In the genomic region with DNA sequence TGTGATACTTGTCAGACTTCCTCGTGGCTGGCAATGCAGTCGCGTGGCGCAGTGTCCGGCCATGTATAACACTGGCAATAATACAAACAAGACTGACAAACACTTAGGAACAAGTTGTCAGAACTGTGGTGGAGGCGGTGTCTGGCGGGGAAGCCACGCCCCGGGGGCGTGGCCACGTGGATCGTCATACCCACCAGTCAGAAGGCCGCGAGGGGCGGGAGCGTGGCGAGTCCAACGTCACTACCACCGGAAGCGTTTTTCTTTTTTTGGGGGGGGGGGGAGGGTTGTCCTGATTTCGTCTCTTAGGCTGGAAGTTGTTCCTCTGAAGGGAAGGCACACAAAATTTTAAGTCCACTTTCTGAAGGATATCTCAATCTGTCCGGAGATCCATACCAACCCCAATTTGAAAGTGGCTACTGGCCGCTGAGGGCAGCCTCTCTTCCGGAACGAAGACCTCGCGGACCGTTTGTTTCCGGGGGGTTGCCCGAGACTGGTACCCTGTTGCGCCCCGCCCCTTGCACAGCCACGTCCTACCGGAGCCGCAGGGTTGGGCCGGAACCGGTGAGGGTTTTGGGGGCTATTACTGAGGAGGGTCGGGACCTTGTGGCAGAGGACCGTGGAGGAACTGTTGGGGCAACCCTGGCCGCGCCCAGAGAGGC, we compare ENCODE assay signal across 8 mouse cellular contexts. TPM values are rescaled to one million over a fixed set of nuclear protein-coding genes. Genes with fewer than 3 reads are reported as not detected.
A peak's percentile ranks its signal among the peaks of the same experiment; 100 is the strongest.
DNase-seq lines count a peak whose midpoint lies in the region; ATAC-seq lines count a peak whose summit lies in the region.

TSS of gene Golga3 (plus strand) at position 340 of the 659 bp plus-strand sequence.

- H3K4me2 ChIP-seq in forebrain, embryonic 14.5 days (ENCODE audit: low read length), result peak within 1 kb of the TSS; percentile 84
- peak within 1 kb of the TSS; percentile 79 for H3K4me2 ChIP-seq in neural tube, embryonic 15.5 days

- peak within 1 kb of the TSS; percentile 82 for H3K9ac ChIP-seq in forebrain, embryonic 14.5 days (ENCODE audit: low read length)
- H3K9ac ChIP-seq in neural tube, embryonic 15.5 days (replicated peaks), result peak within 1 kb of the TSS; percentile 96

- intact Hi-C loops in heart, postnatal 14 days (cut with DNase I), result no loop called here

- peak; percentile 92 for DNase-seq in ES-CJ7 (ENCODE audit: low read depth, low spot score)
- peak; percentile 92 for DNase-seq in cerebellum, adult 11 months
- peak; percentile 97 for DNase-seq in forebrain, embryonic 14.5 days (ENCODE audit: low spot score)
- peak; percentile 93 to 94 for DNase-seq in heart, postnatal 14 days
- peak; percentile 96 for DNase-seq in layer of hippocampus, adult 11-12 months (ENCODE audit: low spot score)
- DNase-seq in lung, adult 18-20 months, result peak; percentile 95 to 96
- peak; percentile 94 for DNase-seq in testis, postnatal 14 days (ENCODE audit: low spot score)

- peak within 1 kb of the TSS; percentile 80 for H3K4me3 ChIP-seq in forebrain, embryonic 14.5 days (ENCODE audit: low read depth, low read length)
- H3K4me3 ChIP-seq in neural tube, embryonic 15.5 days (replicated peaks), result peak within 1 kb of the TSS; percentile 99

- peak within 1 kb of the TSS; percentile 59; the same call in 1 of the 2 replicates for H3K27ac ChIP-seq in forebrain, embryonic 14.5 days (ENCODE audit: low read depth, low read length)
- H3K27ac ChIP-seq in neural tube, embryonic 15.5 days (replicated peaks), result peak within 1 kb of the TSS; percentile 83

- peaks cover 8% of the 10 kb centered on the region for H3K4me1 ChIP-seq in forebrain, embryonic 14.5 days (ENCODE audit: control insufficient read depth, insufficient read depth, low read length)
- peaks cover 23% of the 10 kb centered on the region for H3K4me1 ChIP-seq in neural tube, embryonic 15.5 days

- no peaks in the 10 kb centered on the region for H3K9me3 ChIP-seq in forebrain, embryonic 14.5 days (replicated peaks; ENCODE audit: control insufficient read depth, low read length)
- no peaks in the 10 kb centered on the region for H3K9me3 ChIP-seq in neural tube, embryonic 15.5 days (replicated peaks)

- no peaks in the 10 kb centered on the region for H3K27me3 ChIP-seq in forebrain, embryonic 14.5 days (replicated peaks; ENCODE audit: control insufficient read depth, insufficient read depth, low read length)
- H3K27me3 ChIP-seq in neural tube, embryonic 15.5 days (replicated peaks), result no peaks in the 10 kb centered on the region

- peaks cover 10% of the 10 kb centered on the region; the same call in 1 of the 2 replicates for H3K36me3 ChIP-seq in forebrain, embryonic 14.5 days (ENCODE audit: control insufficient read depth, insufficient read depth, low read length)
- peaks cover 10% of the 10 kb centered on the region for H3K36me3 ChIP-seq in neural tube, embryonic 15.5 days

- ATAC-seq in forebrain, embryonic 14.5 days, result peak; percentile 99
- peak; percentile 99 for ATAC-seq in neural tube, embryonic 15.5 days (ENCODE audit: low FRiP score)

- WGBS in forebrain, embryonic 14.5 days, result under 1% methylated on average over 41 of the region's 41 CpGs
- under 1% methylated on average over 41 of the region's 41 CpGs for WGBS in neural tube, embryonic 15.5 days

RNA-seq across cellular contexts. Expression of gene Golga3, which starts in this region (rescaled TPM):
- 20.0 and 29.1 TPM in 2 replicates for polyA plus RNA-seq in forebrain, embryonic 14.5 days (2014; fragmentation: Nextera tagmentation; extraction: Ambion mirVana)
- total RNA-seq in heart, postnatal 14 days (2021), result 10 to 100 TPM; 36.5 to 42.6 TPM
- 20.1 and 23.6 TPM in 2 replicates for polyA plus RNA-seq in neural tube, embryonic 15.5 days (2015; fragmentation: Nextera tagmentation; extraction: Ambion mirVana)

Comparison
In these comparisons a context has a peak if more than half of its experiments do, and no peak if none do; other contexts are left out.
1. Peak in every context shown above with its lines: DNase-seq, ATAC-seq, H3K4me3 ChIP-seq and H3K27ac ChIP-seq.